Mouse (Mus musculus): ENCODE data around the gene Ddx20. TPM values are rescaled to one million over a fixed set of nuclear protein-coding genes. Genes with fewer than 3 reads are reported as not detected.

Ddx20 gene
- polyA plus RNA-seq, 1 experiment from 2014 or later: 22.0 TPM

DNA sequence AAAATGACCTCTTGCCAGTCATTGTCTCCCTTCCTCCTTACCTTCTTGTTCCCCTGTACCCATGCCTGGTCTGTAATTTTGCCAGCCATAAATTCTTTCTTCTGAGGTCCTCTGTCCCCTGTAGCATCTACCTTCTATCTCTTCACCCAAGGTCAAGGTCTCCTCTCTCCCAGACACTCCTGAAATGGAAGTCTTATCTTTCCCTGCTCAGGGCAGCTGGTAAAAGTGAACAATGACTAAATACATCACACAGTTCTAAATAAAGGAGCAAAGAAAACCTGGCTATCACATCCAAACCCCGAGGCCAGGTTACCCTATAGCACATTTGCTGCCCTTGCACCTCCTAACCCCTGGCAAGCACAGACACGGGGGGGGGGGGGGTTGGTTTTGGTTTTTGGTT is 26.8 kb downstream of the Ddx20 start:
- Histone ChIP-seq H3K4me1 (no peaks in the 10 kb centered on the region), H3K9ac (replicated peaks) (no peak overlapping the region), H3K4me2 (no peak overlapping the region), H3K27me3 (replicated peaks) (no peaks in the 10 kb centered on the region), H3K36me3 (0 out of 2 replicates have a peak, but pooled peaks cover under 1% of the 10 kb centered on the region), H3K9me3 (replicated peaks) (no peaks in the 10 kb centered on the region), H3K4me3 (replicated peaks) (no peak overlapping the region), H3K27ac (replicated peaks) (no peak overlapping the region)
- ATAC-seq (ENCODE audit: low FRiP score): no peak
- WGBS: 71% methylated on average over 2 of the region's 2 CpGs

DNA sequence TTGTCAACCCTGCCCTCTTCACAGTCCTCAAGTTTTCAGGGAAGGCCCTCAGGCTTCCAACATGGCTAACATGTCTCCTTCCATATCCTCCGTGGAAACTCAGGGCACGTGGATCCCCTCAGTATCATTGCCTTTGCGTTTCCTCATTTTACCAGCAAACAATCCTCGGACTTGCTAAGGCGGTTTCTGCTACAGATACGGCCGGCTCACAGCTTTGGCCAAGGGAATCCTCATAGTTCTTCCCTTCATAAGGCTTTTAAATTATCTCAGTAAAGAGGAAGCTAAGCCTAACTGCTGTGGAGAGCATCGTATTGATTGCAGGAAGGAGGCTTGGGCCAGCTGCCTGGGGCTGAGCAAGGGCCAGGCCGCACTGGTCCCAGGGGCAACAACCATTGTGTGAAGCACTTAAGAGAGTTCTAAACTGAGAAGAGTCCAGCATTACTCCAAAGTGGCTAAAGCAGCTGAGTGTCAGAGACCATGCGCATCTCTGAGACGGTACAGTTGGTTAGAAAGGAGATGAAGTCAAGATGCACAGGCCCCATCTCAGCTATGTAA is 32.3 kb downstream of the Ddx20 start:
- Histone ChIP-seq H3K27ac (replicated peaks) (no peak overlapping the region), H3K36me3 (no peaks in the 10 kb centered on the region), H3K9me3 (replicated peaks) (no peaks in the 10 kb centered on the region), H3K4me2 (no peak overlapping the region), H3K4me1 (no peaks in the 10 kb centered on the region), H3K9ac (replicated peaks) (no peak overlapping the region), H3K27me3 (replicated peaks) (no peaks in the 10 kb centered on the region), H3K4me3 (replicated peaks) (no peak overlapping the region)
- WGBS: 94% methylated on average over 11 of the region's 11 CpGs
- no peak for ATAC-seq (ENCODE audit: low FRiP score)

DNA sequence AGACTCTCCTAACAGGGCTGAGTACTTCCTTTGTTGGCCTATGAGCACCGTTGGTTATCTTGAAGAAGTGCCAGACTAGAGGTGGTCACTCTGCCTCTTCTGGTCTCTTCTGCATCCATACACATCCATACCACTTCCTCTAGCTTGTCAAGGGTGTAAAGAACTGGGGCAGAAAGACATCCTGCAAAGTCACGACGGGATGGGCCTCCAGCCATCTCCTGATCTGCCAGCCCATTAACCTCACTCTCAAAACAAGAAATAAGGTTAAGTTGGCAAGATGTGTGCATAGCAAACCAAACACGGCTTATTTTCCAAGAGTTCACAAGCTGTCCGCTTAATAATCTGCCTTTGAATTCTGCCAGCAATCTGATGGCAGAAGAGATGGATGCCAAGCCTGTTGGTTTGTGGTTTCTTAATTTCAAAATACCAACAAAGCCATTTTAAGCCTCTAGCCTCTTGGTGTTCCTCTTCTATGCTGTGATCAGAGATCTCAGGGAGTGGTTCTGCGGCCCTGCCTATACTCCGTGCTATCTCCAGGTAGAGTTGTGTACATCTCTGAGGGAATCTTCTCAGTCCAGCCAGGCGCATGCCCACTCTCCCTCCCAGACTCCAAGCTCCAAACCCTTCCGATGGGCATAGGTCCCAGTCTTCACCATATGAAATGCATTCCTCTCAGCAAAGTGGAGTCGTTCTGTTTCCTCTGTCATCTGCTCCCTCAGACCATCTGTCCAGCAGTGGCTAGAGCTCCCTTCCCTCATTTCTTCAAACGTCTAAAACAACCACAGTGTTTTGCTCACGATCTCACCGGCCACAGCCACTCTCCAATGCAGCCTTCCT is 33.6 kb downstream of the Ddx20 start:
- no peak overlapping the region for H3K27ac ChIP-seq (replicated peaks)
- no peaks in the 10 kb centered on the region for H3K36me3 ChIP-seq
- no peaks in the 10 kb centered on the region for H3K4me1 ChIP-seq
- 87% methylated on average over 13 of the region's 13 CpGs for WGBS
- H3K9me3 ChIP-seq (replicated peaks): no peaks in the 10 kb centered on the region
- no peaks in the 10 kb centered on the region for H3K27me3 ChIP-seq (replicated peaks)
- H3K4me3 ChIP-seq (replicated peaks): no peak overlapping the region
- no peak overlapping the region for H3K4me2 ChIP-seq
- no peak overlapping the region for H3K9ac ChIP-seq (replicated peaks)
- no peak for ATAC-seq (ENCODE audit: low FRiP score)

- Histone ChIP-seq H3K27me3 (replicated peaks) (no peaks in the 10 kb centered on the region), H3K4me3 (replicated peaks) (no peak overlapping the region), H3K4me1 (no peaks in the 10 kb centered on the region), H3K4me2 (no peak overlapping the region), H3K27ac (replicated peaks) (no peak overlapping the region), H3K36me3 (no peaks in the 10 kb centered on the region), H3K9me3 (replicated peaks) (no peaks in the 10 kb centered on the region), H3K9ac (replicated peaks) (no peak overlapping the region)
- ATAC-seq (ENCODE audit: low FRiP score): peak; percentile 59; the same call in 1 of the 2 replicates
- 70% methylated on average over 8 of the region's 8 CpGs for WGBS
Observed at GRCm38 (mm10) chr3:105648889-105649567, 38.3 kb downstream of the Ddx20 start.

DNA sequence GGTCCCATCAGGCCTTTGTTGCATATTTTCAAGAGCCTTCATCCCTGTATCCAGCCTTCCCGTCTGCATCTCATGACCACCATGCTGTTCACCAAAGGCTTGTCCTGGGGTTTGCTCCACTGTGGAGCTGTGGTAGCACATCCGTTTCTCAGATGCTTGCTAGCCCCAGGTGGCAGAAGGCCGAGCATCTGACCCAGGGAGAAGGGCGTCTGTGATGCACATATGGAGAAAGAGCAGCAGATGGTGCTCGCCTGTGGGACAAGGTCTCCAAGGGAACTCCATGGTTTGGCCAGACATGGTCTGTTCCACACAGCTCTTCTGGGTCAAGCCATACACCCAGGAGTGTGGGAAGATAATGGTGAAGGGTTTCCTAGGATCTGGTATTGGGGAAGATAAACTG is 43.8 kb downstream of the Ddx20 start:
- H3K27ac ChIP-seq (replicated peaks): no peak overlapping the region
- H3K36me3 ChIP-seq: no peaks in the 10 kb centered on the region
- no peak for ATAC-seq (ENCODE audit: low FRiP score)
- no peaks in the 10 kb centered on the region for H3K9me3 ChIP-seq (replicated peaks)
- H3K4me1 ChIP-seq: no peaks in the 10 kb centered on the region
- H3K4me2 ChIP-seq: no peak overlapping the region
- WGBS: 81% methylated on average over 5 of the region's 5 CpGs
- H3K27me3 ChIP-seq (replicated peaks): no peaks in the 10 kb centered on the region
- H3K4me3 ChIP-seq (replicated peaks): no peak overlapping the region
- no peak overlapping the region for H3K9ac ChIP-seq (replicated peaks)

GRCm38 (mm10) chr3:105642186-105642585 is 45.2 kb downstream of the Ddx20 start:
- no peaks in the 10 kb centered on the region for H3K36me3 ChIP-seq
- ATAC-seq (ENCODE audit: low FRiP score): 0 out of 2 replicates have a peak, but pooled peaks have one; percentile 51
- H3K9ac ChIP-seq (replicated peaks): no peak overlapping the region
- H3K9me3 ChIP-seq (replicated peaks): no peaks in the 10 kb centered on the region
- no peak overlapping the region for H3K27ac ChIP-seq (replicated peaks)
- H3K4me3 ChIP-seq (replicated peaks): no peak overlapping the region
- no peak overlapping the region for H3K4me2 ChIP-seq
- 48% methylated on average over 1 of the region's 1 CpGs for WGBS
- no peaks in the 10 kb centered on the region for H3K27me3 ChIP-seq (replicated peaks)
- H3K4me1 ChIP-seq: no peaks in the 10 kb centered on the region

GRCm38 (mm10) chr3:105633021-105633420 is 54.4 kb downstream of the Ddx20 start:
- ATAC-seq (ENCODE audit: low FRiP score): no peak
- Histone ChIP-seq H3K9ac (replicated peaks) (no peak overlapping the region), H3K4me1 (no peaks in the 10 kb centered on the region), H3K4me3 (replicated peaks) (no peak overlapping the region), H3K36me3 (no peaks in the 10 kb centered on the region), H3K9me3 (replicated peaks) (no peaks in the 10 kb centered on the region), H3K27me3 (replicated peaks) (no peaks in the 10 kb centered on the region), H3K27ac (replicated peaks) (no peak overlapping the region), H3K4me2 (no peak overlapping the region)
- WGBS: 83% methylated on average over 3 of the region's 3 CpGs

- Histone ChIP-seq H3K9me3 (replicated peaks) (no peaks in the 10 kb centered on the region), H3K27me3 (replicated peaks) (no peaks in the 10 kb centered on the region), H3K4me1 (no peaks in the 10 kb centered on the region), H3K27ac (replicated peaks) (no peak overlapping the region), H3K36me3 (no peaks in the 10 kb centered on the region), H3K4me2 (no peak overlapping the region), H3K9ac (replicated peaks) (no peak overlapping the region), H3K4me3 (replicated peaks) (no peak overlapping the region)
- no peak for ATAC-seq (ENCODE audit: low FRiP score)
- 47% methylated on average over 2 of the region's 2 CpGs for WGBS
Observed at GRCm38 (mm10) chr3:105632296-105632695, 55.1 kb downstream of the Ddx20 start.

Other genes with a start within 250 kb of the Ddx20 start
- gene Kcnd3, start 235.2 kb downstream of the Ddx20 start, polyA plus RNA-seq (2015; fragmentation: Nextera tagmentation; extraction: Ambion mirVana): 8.1 and 8.2 TPM in 2 replicates
- 7.3 and 9.2 TPM in 2 replicates for gene Inka2, start 17.0 kb upstream of the Ddx20 start, polyA plus RNA-seq (2015; fragmentation: Nextera tagmentation; extraction: Ambion mirVana)
- gene Rap1a, start 113.8 kb upstream of the Ddx20 start, polyA plus RNA-seq (2015; fragmentation: Nextera tagmentation; extraction: Ambion mirVana): 88.2 and 95.4 TPM in 2 replicates
- 0.27 and 0.42 TPM in 2 replicates for gene Adora3, start 183.3 kb upstream of the Ddx20 start, polyA plus RNA-seq (2015; fragmentation: Nextera tagmentation; extraction: Ambion mirVana)
- gene Tmigd3, start 183.3 kb upstream of the Ddx20 start, polyA plus RNA-seq (2015; fragmentation: Nextera tagmentation; extraction: Ambion mirVana): not detected in 2 replicates
- 0.54 and 1.8 TPM in 2 replicates for gene I830077J02Rik, start 245.1 kb upstream of the Ddx20 start, polyA plus RNA-seq (2015; fragmentation: Nextera tagmentation; extraction: Ambion mirVana)